ENCODE assay signal across 9 mouse cellular contexts in genomic region chr1:121528399-121528720, GRCm38 (mm10). TPM values are rescaled to one million over a fixed set of nuclear protein-coding genes. Genes with fewer than 3 reads are reported as not detected.
DNase-seq lines count a peak whose midpoint lies in the region; ATAC-seq lines count a peak whose summit lies in the region.
"Had no signal": no experiment of that assay in that cellular context is flagged by ENCODE, and none has a peak within 500 bp of the region (broad histone marks: within the 10 kb centered on the region; RNA-seq: fewer than 3 reads in every experiment).

Gene Htr5b, minus strand, starts transcription at chr1:121528465.

- ATAC-seq in kidney, embryonic 14.5 days (ENCODE audit: low FRiP score, low TSS enrichment) = peak; percentile 96
- peak; percentile 33 for ATAC-seq in granulocyte monocyte progenitor cell, adult 5-6 weeks (replicated peaks; ENCODE audit: poor library complexity, severe bottlenecking)
- ATAC-seq in limb, embryonic 13.5 days (ENCODE audit: low FRiP score, low read depth) = peak; percentile 95
- ATAC-seq: Patski had no signal

- H3K4me3 ChIP-seq in kidney, embryonic 14.5 days (ENCODE audit: low read length) = peak within 1 kb of the TSS; percentile 33
- H3K4me3 ChIP-seq in limb, embryonic 13.5 days = peak within 1 kb of the TSS; percentile 44

- no peak within 1 kb of the TSS for H3K27ac ChIP-seq in kidney, embryonic 14.5 days (ENCODE audit: low read depth, low read length)
- no peak within 1 kb of the TSS for H3K27ac ChIP-seq in limb, embryonic 13.5 days

- H3K27me3 ChIP-seq in kidney, embryonic 14.5 days (ENCODE audit: control insufficient read depth, insufficient read depth, low read length) = peaks cover 22% of the 10 kb centered on the region
- H3K27me3 ChIP-seq in limb, embryonic 13.5 days = peaks cover 38% of the 10 kb centered on the region

- no peaks in the 10 kb centered on the region for H3K36me3 ChIP-seq in kidney, embryonic 14.5 days (ENCODE audit: control insufficient read depth, insufficient read depth, low read length)
- H3K36me3 ChIP-seq in limb, embryonic 13.5 days = no peaks in the 10 kb centered on the region

- H3K4me2 ChIP-seq in kidney, embryonic 14.5 days (replicated peaks; ENCODE audit: low read depth, low read length) = peak within 1 kb of the TSS; percentile 61
- H3K4me2 ChIP-seq in limb, embryonic 13.5 days (replicated peaks) = peak within 1 kb of the TSS; percentile 82

- no peaks in the 10 kb centered on the region for H3K9me3 ChIP-seq in kidney, embryonic 14.5 days (ENCODE audit: control insufficient read depth, low read length)
- no peaks in the 10 kb centered on the region for H3K9me3 ChIP-seq in limb, embryonic 13.5 days

- 3% methylated on average over 11 of the region's 11 CpGs for WGBS in kidney, embryonic 14.5 days
- 5% methylated on average over 11 of the region's 11 CpGs for WGBS in limb, embryonic 13.5 days

- H3K9ac ChIP-seq in kidney, embryonic 14.5 days (ENCODE audit: low read depth, low read length) = no peak within 1 kb of the TSS
- peak within 1 kb of the TSS; percentile 53; the same call in 1 of the 2 replicates for H3K9ac ChIP-seq in limb, embryonic 13.5 days

- peaks cover 4% of the 10 kb centered on the region; the same call in 1 of the 2 replicates for H3K4me1 ChIP-seq in kidney, embryonic 14.5 days (ENCODE audit: control insufficient read depth, insufficient read depth, low read length)
- H3K4me1 ChIP-seq in limb, embryonic 13.5 days = peaks cover 17% of the 10 kb centered on the region

- no peak for DNase-seq in kidney, postnatal 36 days
- peak; percentile 32 for DNase-seq in brain, embryonic 18.5 days (ENCODE audit: low read depth, low spot score)
- DNase-seq in retina, postnatal 1 day = peak; percentile 73
- DNase-seq in c-Kit-positive CD71-positive TER-119-positive erythroid progenitor cells, embryonic 14.5 days (ENCODE audit: low spot score) = no peak
- DNase-seq in gastrocnemius, postnatal 25 days = no peak

RNA-seq across cellular contexts. Expression of gene Htr5b, which starts in this region (rescaled TPM):
- 0.97 and 1.4 TPM in 2 replicates for polyA plus RNA-seq in kidney, embryonic 14.5 days (2014; fragmentation: Nextera tagmentation; extraction: Ambion mirVana)
- total RNA-seq in granulocyte monocyte progenitor cell, adult 5-6 weeks (2014; fragmentation: Nextera tagmentation) = not detected in 2 replicates
- total RNA-seq in granulocyte monocyte progenitor cell, adult 5-6 weeks (2017) = not detected in 2 replicates
- polyA plus RNA-seq in limb, embryonic 13.5 days (2015; fragmentation: Nextera tagmentation; extraction: Ambion mirVana) = 0.38 and 0.47 TPM in 2 replicates
- total RNA-seq in gastrocnemius, postnatal 25 days (2021) = not detected
- polyA plus RNA-seq: Patski had no signal

Comparison
In these comparisons a context has a peak if more than half of its experiments do, and no peak if none do; other contexts are left out.
1. Peak in ATAC-seq in granulocyte monocyte progenitor cell, adult 5-6 weeks; RNA of the gene not detected or under 1 TPM.
2. Peak in ATAC-seq, H3K4me3 ChIP-seq, H3K9ac ChIP-seq and H3K4me2 ChIP-seq in limb, embryonic 13.5 days; RNA of the gene not detected or under 1 TPM.
3. ATAC-seq: peak in every context shown above with its lines; median percentile 96 in kidney, embryonic 14.5 days; 95 in limb, embryonic 13.5 days; 33 in granulocyte monocyte progenitor cell, adult 5-6 weeks.
4. DNase-seq: peak in brain, embryonic 18.5 days (single experiment) and retina, postnatal 1 day (single experiment); none in kidney, postnatal 36 days (0 of 2), c-Kit-positive CD71-positive TER-119-positive erythroid progenitor cells, embryonic 14.5 days (single experiment) and gastrocnemius, postnatal 25 days (single experiment).